Mouse (Mus musculus): ENCODE measurements around the gene Hsd17b1. TPM values are rescaled to one million over a fixed set of nuclear protein-coding genes. Genes with fewer than 3 reads are reported as not detected.

Gene Hsd17b1
- total and polyA plus RNA-seq, 2 experiments from 2014 or later, result 0.27 TPM; not detected in 1

GRCm38 (mm10) chr11:101034614-101035327, 43.4 kb upstream of the Hsd17b1 start:
- DNase-seq (ENCODE audit: low spot score) (no peak), ATAC-seq (ENCODE audit: low FRiP score) (no peak)
- Histone ChIP-seq H3K27ac (ENCODE audit: low read depth, low read length) (no peak overlapping the region), H3K4me1 (ENCODE audit: insufficient read depth, low read length) (no peaks in the 10 kb centered on the region), H3K4me3 (ENCODE audit: low read depth, low read length) (no peak overlapping the region), H3K27me3 (ENCODE audit: insufficient read depth, low read length) (no peaks in the 10 kb centered on the region), H3K36me3 (ENCODE audit: insufficient read depth, low read length) (peaks cover 79% of the 10 kb centered on the region), H3K4me2 (ENCODE audit: low read depth, low read length, poor library complexity, severe bottlenecking) (no peak overlapping the region), H3K9ac (replicated peaks; ENCODE audit: low read length, poor library complexity, severe bottlenecking) (no peak overlapping the region), H3K9me3 (ENCODE audit: low read length) (no peaks in the 10 kb centered on the region)
- no peak for TF ChIP-seq CTCF (IDR thresholded peaks at IDR 0.05)
- 92% methylated on average over 8 of the region's 8 CpGs for WGBS

GRCm38 (mm10) chr11:101035328-101035695, 42.9 kb upstream of the Hsd17b1 start:
- no peak overlapping the region for H3K27ac ChIP-seq (ENCODE audit: low read depth, low read length)
- DNase-seq (ENCODE audit: low spot score) (no peak), ATAC-seq (ENCODE audit: low FRiP score) (no peak)
- no peak overlapping the region for H3K4me2 ChIP-seq (ENCODE audit: low read depth, low read length, poor library complexity, severe bottlenecking)
- H3K4me3 ChIP-seq (ENCODE audit: low read depth, low read length), result no peak overlapping the region
- TF ChIP-seq CTCF (IDR thresholded peaks at IDR 0.05), result no peak
- no peaks in the 10 kb centered on the region for H3K9me3 ChIP-seq (ENCODE audit: low read length)
- no peak overlapping the region for H3K9ac ChIP-seq (replicated peaks; ENCODE audit: low read length, poor library complexity, severe bottlenecking)
- no peaks in the 10 kb centered on the region for H3K4me1 ChIP-seq (ENCODE audit: insufficient read depth, low read length)
- H3K27me3 ChIP-seq (ENCODE audit: insufficient read depth, low read length), result no peaks in the 10 kb centered on the region
- H3K36me3 ChIP-seq (ENCODE audit: insufficient read depth, low read length), result peaks cover 79% of the 10 kb centered on the region
- 79% methylated on average over 4 of the region's 4 CpGs for WGBS

GRCm38 (mm10) chr11:101037795-101038194, 40.4 kb upstream of the Hsd17b1 start:
- Histone ChIP-seq H3K27ac (ENCODE audit: low read depth, low read length) (no peak overlapping the region), H3K9ac (replicated peaks; ENCODE audit: low read length, poor library complexity, severe bottlenecking) (no peak overlapping the region), H3K4me3 (ENCODE audit: low read depth, low read length) (no peak overlapping the region), H3K27me3 (ENCODE audit: insufficient read depth, low read length) (no peaks in the 10 kb centered on the region), H3K9me3 (ENCODE audit: low read length) (no peaks in the 10 kb centered on the region), H3K4me2 (ENCODE audit: low read depth, low read length, poor library complexity, severe bottlenecking) (no peak overlapping the region), H3K36me3 (ENCODE audit: insufficient read depth, low read length) (peaks cover 83% of the 10 kb centered on the region), H3K4me1 (ENCODE audit: insufficient read depth, low read length) (no peaks in the 10 kb centered on the region)
- DNase-seq (ENCODE audit: low spot score), result no peak
- no peak for TF ChIP-seq CTCF (IDR thresholded peaks at IDR 0.05)
- ATAC-seq (ENCODE audit: low FRiP score), result no peak
- WGBS, result 77% methylated on average over 10 of the region's 10 CpGs

GRCm38 (mm10) chr11:101045826-101046225, 32.4 kb upstream of the Hsd17b1 start:
- Histone ChIP-seq H3K4me1 (ENCODE audit: insufficient read depth, low read length) (no peaks in the 10 kb centered on the region), H3K27me3 (ENCODE audit: insufficient read depth, low read length) (no peaks in the 10 kb centered on the region), H3K9me3 (ENCODE audit: low read length) (no peaks in the 10 kb centered on the region), H3K27ac (ENCODE audit: low read depth, low read length) (no peak overlapping the region), H3K36me3 (ENCODE audit: insufficient read depth, low read length) (peaks cover 89% of the 10 kb centered on the region), H3K4me3 (ENCODE audit: low read depth, low read length) (no peak overlapping the region), H3K4me2 (ENCODE audit: low read depth, low read length, poor library complexity, severe bottlenecking) (no peak overlapping the region), H3K9ac (replicated peaks; ENCODE audit: low read length, poor library complexity, severe bottlenecking) (no peak overlapping the region)
- 91% methylated on average over 4 of the region's 4 CpGs for WGBS
- no peak for TF ChIP-seq CTCF (IDR thresholded peaks at IDR 0.05)
- DNase-seq (ENCODE audit: low spot score) (no peak), ATAC-seq (ENCODE audit: low FRiP score) (no peak)

GRCm38 (mm10) chr11:101046440-101046839, 31.8 kb upstream of the Hsd17b1 start:
- DNase-seq (ENCODE audit: low spot score) (no peak), ATAC-seq (ENCODE audit: low FRiP score) (no peak)
- 73% methylated on average over 9 of the region's 9 CpGs for WGBS
- H3K36me3 ChIP-seq (ENCODE audit: insufficient read depth, low read length), result peaks cover 91% of the 10 kb centered on the region
- H3K27ac ChIP-seq (ENCODE audit: low read depth, low read length), result no peak overlapping the region
- H3K4me2 ChIP-seq (ENCODE audit: low read depth, low read length, poor library complexity, severe bottlenecking), result no peak overlapping the region
- H3K4me3 ChIP-seq (ENCODE audit: low read depth, low read length), result no peak overlapping the region
- H3K27me3 ChIP-seq (ENCODE audit: insufficient read depth, low read length), result no peaks in the 10 kb centered on the region
- no peaks in the 10 kb centered on the region for H3K9me3 ChIP-seq (ENCODE audit: low read length)
- TF ChIP-seq CTCF (IDR thresholded peaks at IDR 0.05), result no peak
- H3K9ac ChIP-seq (replicated peaks; ENCODE audit: low read length, poor library complexity, severe bottlenecking), result no peak overlapping the region
- H3K4me1 ChIP-seq (ENCODE audit: insufficient read depth, low read length), result no peaks in the 10 kb centered on the region

GRCm38 (mm10) chr11:101047502-101047901, 30.7 kb upstream of the Hsd17b1 start:
- Histone ChIP-seq H3K9me3 (ENCODE audit: low read length) (no peaks in the 10 kb centered on the region), H3K27me3 (ENCODE audit: insufficient read depth, low read length) (no peaks in the 10 kb centered on the region), H3K4me3 (ENCODE audit: low read depth, low read length) (no peak overlapping the region), H3K4me1 (ENCODE audit: insufficient read depth, low read length) (no peaks in the 10 kb centered on the region), H3K4me2 (ENCODE audit: low read depth, low read length, poor library complexity, severe bottlenecking) (no peak overlapping the region), H3K9ac (replicated peaks; ENCODE audit: low read length, poor library complexity, severe bottlenecking) (no peak overlapping the region), H3K27ac (ENCODE audit: low read depth, low read length) (no peak overlapping the region), H3K36me3 (ENCODE audit: insufficient read depth, low read length) (peaks cover 93% of the 10 kb centered on the region)
- ATAC-seq (ENCODE audit: low FRiP score), result no peak
- WGBS, result 90% methylated on average over 3 of the region's 3 CpGs
- no peak for DNase-seq (ENCODE audit: low spot score)
- TF ChIP-seq CTCF (IDR thresholded peaks at IDR 0.05), result no peak

Data from midbrain, postnatal 0 days (tissue).